Mouse (Mus musculus) layer of hippocampus, adult 18-20 months (tissue): ENCODE measurements at regions not wholly inside any gene's neighbourhood (a gene's known extent, or its start where the extent isn't known, plus 50 kb on each side); places are given as distances from the start of the nearest gene placed in this dataset.

ENCODE experiments used
- DNase-seq, 2 experiments: peaks; one replicate each; pipeline ENCODE4 v3.0.0; 2022; ENCODE audit warnings: low spot score in 2 of 2

GRCm38 (mm10) chr5:80326986-80327385 lies 693.0 kb upstream of the Adgrl3 start:
- DNase-seq: no peak

- no peak for DNase-seq
These were observed 674.8 kb upstream of the Adgrl3 start for GRCm38 (mm10) chr5:80345155-80345554.

GRCm38 (mm10) chr5:80358271-80358670 lies 661.7 kb upstream of the Adgrl3 start:
- DNase-seq: no peak

- DNase-seq: peak; percentile 35 to 79
These were observed 626.3 kb upstream of the Adgrl3 start for GRCm38 (mm10) chr5:80393656-80394055.

GRCm38 (mm10) chr5:80402666-80403065 lies 617.3 kb upstream of the Adgrl3 start:
- no peak for DNase-seq

- no peak for DNase-seq
These were observed 603.8 kb upstream of the Adgrl3 start for GRCm38 (mm10) chr5:80416116-80416515.
